Mouse (Mus musculus) liver, adult 2 months (tissue): ENCODE measurements around the gene Fam241b. TPM values are rescaled to one million over a fixed set of nuclear protein-coding genes. Genes with fewer than 3 reads are reported as not detected.

Experiments
- DNase-seq: peaks from one replicate; pipeline ENCODE4 v3.0.0-alpha.2; 2011; ENCODE audit warnings: low read depth, low spot score; ENCODE audit errors: extremely low read depth
- H3K27ac ChIP-seq: fragments of 200-500 bp; replicated peaks from 2 replicates; pipeline ENCODE4 v1.5.1; 2012; ENCODE audit warnings: low read depth, mild to moderate bottlenecking, control low read depth, inconsistent platforms, low read length; ENCODE audit not compliant: insufficient read depth
- H3K27me3 ChIP-seq: fragments of 200-500 bp; 2 replicates; pipeline ENCODE4 v1.6.1; 2012; ENCODE audit warnings: mild to moderate bottlenecking, moderate library complexity, low read length, inconsistent platforms; ENCODE audit not compliant: control insufficient read depth, insufficient read depth
- H3K36me3 ChIP-seq: fragments of 200-500 bp; 2 replicates; pipeline ENCODE4 v1.6.1; 2012; ENCODE audit warnings: low read length, inconsistent platforms; ENCODE audit not compliant: control insufficient read depth, insufficient read depth
- H3K4me1 ChIP-seq: fragments of 200-500 bp; 2 replicates; pipeline ENCODE4 v1.6.1; 2011; ENCODE audit warnings: low read length; ENCODE audit not compliant: control insufficient read depth, insufficient read depth
- H3K4me3 ChIP-seq: fragments of 200-500 bp; 2 replicates; pipeline ENCODE4 v1.5.1; 2011; ENCODE audit warnings: low read depth, mild to moderate bottlenecking, control low read depth, low read length, moderate library complexity; ENCODE audit not compliant: insufficient read depth
- H3K79me2 ChIP-seq: fragments of 200-500 bp; 2 replicates; pipeline ENCODE4 v1.6.1; 2012; ENCODE audit warnings: inconsistent platforms, mild to moderate bottlenecking, low read length, moderate library complexity; ENCODE audit not compliant: control insufficient read depth, insufficient read depth
- H3K9ac ChIP-seq: fragments of 200-500 bp; 2 replicates; pipeline ENCODE4 v1.6.1; 2012; ENCODE audit warnings: low read depth, mild to moderate bottlenecking, control low read depth, inconsistent platforms, low read length
- CTCF ChIP-seq: fragments of 200-500 bp; IDR thresholded peaks from 2 replicates; pipeline ENCODE4 v1.5.1; 2011; ENCODE audit warnings: low read depth, low read length, control low read depth
- POLR2A ChIP-seq: fragments of 200-500 bp; IDR thresholded peaks from 2 replicates; pipeline ENCODE4 v1.6.1; 2011; ENCODE audit warnings: low read length, control low read depth; ENCODE audit not compliant: insufficient read depth; ENCODE audit errors: extremely low read depth
- WGBS: fragments of 180-500 bp; shearing (Covaris S2); methylation state at CpG from one replicate; pipeline ENCODE4 v1.1.7; 2018; 5-methylcytosine and 5-hydroxymethylcytosine counted together
- polyA plus RNA-seq: library from polyadenylated mRNA; depleted of rRNA; stranded (reverse); fragments of >200 nt; gene quantifications from 2 replicates; pipeline ENCODE4 v1.2.3, GENCODE M21; 2012; rRNA removed
- total RNA-seq: library from RNA; depleted of rRNA; stranded (reverse); fragments of >200 nt; gene quantifications from 2 replicates; pipeline ENCODE4 v1.2.3, GENCODE M21; 2014; rRNA removed

The Fam241b gene
- total RNA-seq (2.1 and 3.6 TPM in 2 replicates), polyA plus RNA-seq (3.2 and 3.9 TPM in 2 replicates)

DNA sequence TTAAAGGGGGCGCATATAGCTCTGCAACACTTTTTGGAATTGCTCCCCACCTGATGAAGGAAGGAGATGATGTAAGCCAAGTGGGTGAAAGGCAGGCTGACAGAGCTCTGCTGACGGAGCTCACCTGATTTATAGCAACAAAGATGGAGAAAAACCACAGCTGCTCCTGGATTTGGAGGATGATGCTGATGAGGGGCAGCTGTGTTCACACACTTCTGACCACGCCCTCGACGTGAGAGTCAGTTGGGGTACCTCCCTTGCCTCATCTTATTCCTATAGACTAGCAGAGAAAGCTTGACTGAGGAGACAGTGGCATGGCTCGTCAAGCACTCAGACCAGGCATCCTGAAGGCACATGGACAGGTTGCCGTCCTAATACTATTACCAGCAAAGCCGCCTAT is at the start of gene Fam241b:
Gene Fam241b, minus strand, starts transcription at position 101 of the 400 bp plus-strand sequence.
- Histone ChIP-seq H3K27me3 (no peaks in the 10 kb centered on the region; the same call in 1 of the 2 replicates), H3K4me1 (no peaks in the 10 kb centered on the region), H3K36me3 (no peaks in the 10 kb centered on the region), H3K4me3 (no peak within 1 kb of the TSS), H3K9ac (no peak within 1 kb of the TSS), H3K27ac (no peak within 1 kb of the TSS), H3K79me2 (no peaks in the 10 kb centered on the region)
- WGBS = 64% methylated on average over 8 of the region's 8 CpGs
- TF ChIP-seq POLR2A (no peak), CTCF (no peak)
- no peak for DNase-seq

- Histone ChIP-seq H3K27me3 (no peaks in the 10 kb centered on the region), H3K79me2 (no peaks in the 10 kb centered on the region), H3K4me1 (no peaks in the 10 kb centered on the region), H3K36me3 (no peaks in the 10 kb centered on the region), H3K9ac (no peak overlapping the region), H3K4me3 (no peak overlapping the region), H3K27ac (no peak overlapping the region)
- peak; percentile 73 for DNase-seq
- TF ChIP-seq POLR2A (no peak), CTCF (no peak)
- 25% methylated on average over 9 of the region's 9 CpGs for WGBS
Measured at GRCm38 (mm10) chr10:62192701-62193157, 49.0 kb upstream of the Fam241b start.

- no peak for TF ChIP-seq CTCF
- no peak for TF ChIP-seq POLR2A
- 92% methylated on average over 7 of the region's 7 CpGs for WGBS
Measured at GRCm38 (mm10) chr10:62190821-62191220, 47.1 kb upstream of the Fam241b start.

DNA sequence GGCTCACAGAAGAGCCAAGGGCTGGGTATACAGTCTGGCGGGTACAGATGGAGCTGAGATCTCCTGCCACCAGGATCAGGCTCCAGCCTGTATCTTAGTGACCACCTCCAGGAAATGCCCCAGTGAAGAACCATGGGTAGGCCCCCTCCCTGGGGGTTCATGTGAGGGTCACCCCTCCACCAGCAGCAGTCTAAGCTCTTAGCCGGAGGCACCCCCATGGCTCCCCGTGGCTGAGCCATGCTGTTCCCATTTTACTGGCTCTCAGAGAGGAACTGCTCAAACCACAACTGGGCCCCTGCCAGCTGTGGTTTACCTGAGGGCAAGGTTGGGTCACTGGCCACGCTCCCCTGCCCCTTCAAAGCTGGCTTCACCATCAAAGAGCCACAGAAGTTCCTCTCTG is 46.2 kb upstream of the Fam241b start:
- Histone ChIP-seq H3K9ac (no peak overlapping the region), H3K4me3 (no peak overlapping the region), H3K4me1 (no peaks in the 10 kb centered on the region), H3K79me2 (no peaks in the 10 kb centered on the region), H3K27ac (no peak overlapping the region), H3K36me3 (no peaks in the 10 kb centered on the region), H3K27me3 (no peaks in the 10 kb centered on the region)
- 78% methylated on average over 4 of the region's 4 CpGs for WGBS
- no peak for TF ChIP-seq POLR2A
- no peak for TF ChIP-seq CTCF
- DNase-seq = no peak

More at GRCm38 (mm10) chr10:62190821-62191220, 47.1 kb upstream of the Fam241b start:
- H3K27me3 ChIP-seq = no peaks in the 10 kb centered on the region
- no peaks in the 10 kb centered on the region for H3K79me2 ChIP-seq
- H3K27ac ChIP-seq = no peak overlapping the region
- no peaks in the 10 kb centered on the region for H3K4me1 ChIP-seq
- H3K4me3 ChIP-seq = no peak overlapping the region
- no peak overlapping the region for H3K9ac ChIP-seq
- H3K36me3 ChIP-seq = no peaks in the 10 kb centered on the region
- no peak for DNase-seq

GRCm38 (mm10) chr10:62189303-62189702 is 45.6 kb upstream of the Fam241b start:
- 41% methylated on average over 3 of the region's 3 CpGs for WGBS
- Histone ChIP-seq H3K36me3 (no peaks in the 10 kb centered on the region), H3K79me2 (no peaks in the 10 kb centered on the region), H3K9ac (no peak overlapping the region), H3K4me1 (no peaks in the 10 kb centered on the region), H3K4me3 (no peak overlapping the region), H3K27ac (no peak overlapping the region), H3K27me3 (no peaks in the 10 kb centered on the region)
- TF ChIP-seq CTCF = no peak
- TF ChIP-seq POLR2A = no peak
- DNase-seq = no peak

DNA sequence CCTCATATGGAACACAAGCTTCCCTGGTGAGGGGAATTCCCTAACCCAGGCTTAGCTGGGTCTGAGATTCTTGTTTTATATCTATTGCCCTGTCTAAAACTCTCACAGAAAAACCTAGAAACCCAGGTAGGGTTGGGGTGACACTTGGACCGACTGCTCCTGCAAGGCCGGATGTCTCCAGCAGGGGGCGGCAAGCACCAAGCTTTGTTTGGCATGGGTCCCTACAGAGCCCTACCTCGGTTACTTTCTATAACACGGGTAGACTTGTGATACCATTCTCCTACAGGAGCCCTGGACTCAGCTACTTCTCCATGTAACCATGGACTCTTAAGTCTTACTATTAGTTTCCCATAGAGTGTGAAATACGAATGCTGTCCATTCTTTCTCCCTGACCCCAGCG is 43.2 kb upstream of the Fam241b start:
- H3K4me1 ChIP-seq = no peaks in the 10 kb centered on the region
- H3K36me3 ChIP-seq = no peaks in the 10 kb centered on the region
- H3K4me3 ChIP-seq = no peak overlapping the region
- H3K9ac ChIP-seq = no peak overlapping the region
- no peaks in the 10 kb centered on the region for H3K27me3 ChIP-seq
- no peak overlapping the region for H3K27ac ChIP-seq
- peak; percentile 95 for TF ChIP-seq CTCF
- TF ChIP-seq POLR2A = no peak
- peak; percentile 18 for DNase-seq
- WGBS = 23% methylated on average over 7 of the region's 7 CpGs
- no peaks in the 10 kb centered on the region for H3K79me2 ChIP-seq
